Mouse (Mus musculus): ENCODE measurements around the gene Cox8b.

GRCm38 (mm10) chr7:140879355-140879754, 20.9 kb downstream of the Cox8b start:
- TF ChIP-seq CTCF (conservative IDR thresholded peaks at IDR 0.05; ENCODE audit: insufficient read depth, insufficient read length, low read depth, low read length) (no peak), POLR2A (IDR thresholded peaks at IDR 0.05; ENCODE audit: low read depth, low read length) (no peak)

All from kidney, adult 2 months (tissue).